Mouse (Mus musculus) lung, embryonic 16.5 days (tissue): ENCODE measurements at regions not wholly inside any gene's neighbourhood (a gene's known extent, or its start where the extent isn't known, plus 50 kb on each side); places are given as distances from the start of the nearest gene placed in this dataset.

ENCODE experiments used
- ATAC-seq: fragments of 200-750 bp; cut with Nextera tagmentation; 2 replicates; pipeline ENCODE4 v1.8.0; 2017; ENCODE audit warnings: low read depth, mild to moderate bottlenecking, moderate library complexity
- H3K27ac ChIP-seq: fragments of 300-500 bp; sonication (generic); 2 replicates; pipeline ENCODE4 v1.5.1; 2014; ENCODE audit warnings: mild to moderate bottlenecking, control low read depth, low read length
- H3K27me3 ChIP-seq: fragments of 300-500 bp; sonication (generic); 2 replicates; pipeline ENCODE4 v1.6.1; 2014; ENCODE audit warnings: low read depth, low read length, mixed read lengths; ENCODE audit not compliant: control insufficient read depth, insufficient read depth
- H3K36me3 ChIP-seq: fragments of 300-500 bp; sonication (generic); 2 replicates; pipeline ENCODE4 v1.6.1; 2014; ENCODE audit warnings: low read length; ENCODE audit not compliant: control insufficient read depth, insufficient read depth
- H3K4me1 ChIP-seq: fragments of 300-500 bp; sonication (generic); replicated peaks from 2 replicates; pipeline ENCODE4 v1.6.1; 2014; ENCODE audit warnings: low read length, mixed read lengths; ENCODE audit not compliant: control insufficient read depth, insufficient read depth
- H3K4me2 ChIP-seq: fragments of 300-500 bp; sonication (generic); 2 replicates; pipeline ENCODE4 v1.6.1; 2014; ENCODE audit warnings: low read depth, low read length, control low read depth
- H3K4me3 ChIP-seq: fragments of 300-500 bp; sonication (generic); 2 replicates; pipeline ENCODE4 v1.5.1; 2014; ENCODE audit warnings: mild to moderate bottlenecking, low read length, control low read depth
- H3K9ac ChIP-seq: fragments of 300-500 bp; sonication (generic); 2 replicates; pipeline ENCODE4 v1.6.1; 2014; ENCODE audit warnings: low read length, control low read depth
- H3K9me3 ChIP-seq: fragments of 300-500 bp; sonication (generic); 2 replicates; pipeline ENCODE4 v1.6.1; 2016; ENCODE audit warnings: low read length; ENCODE audit not compliant: control insufficient read depth
- WGBS: fragments of 180-500 bp; shearing (Covaris S2); extraction: QIAGEN DNeasy Blood & Tissue Kit; methylation state at CpG from one replicate; pipeline ENCODE4 v1.1.7; 2014; 5-methylcytosine and 5-hydroxymethylcytosine counted together

DNA sequence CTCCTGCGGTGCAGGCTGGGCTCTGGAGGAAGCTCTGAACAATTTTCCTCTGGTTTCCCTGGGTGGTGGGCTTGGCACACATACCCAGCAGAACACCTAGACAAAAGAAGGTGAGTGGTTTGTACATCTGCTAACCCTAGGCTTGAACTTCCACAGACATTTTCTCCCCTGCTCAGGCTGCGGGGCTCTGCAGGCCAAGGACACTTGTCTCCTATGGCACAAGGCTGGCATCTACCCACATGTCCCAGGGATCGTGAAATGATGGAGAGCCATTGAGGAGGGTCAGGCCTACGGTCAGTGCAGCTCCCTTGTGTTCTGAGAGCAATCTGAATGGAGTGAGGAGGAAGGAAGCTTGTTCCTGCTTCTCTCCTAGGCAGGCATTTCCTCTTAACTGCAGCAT is 150.4 kb upstream of the Irx1 start:
- Histone ChIP-seq H3K27me3 (no peaks in the 10 kb centered on the region), H3K9me3 (no peaks in the 10 kb centered on the region), H3K9ac (no peak overlapping the region), H3K4me1 (no peaks in the 10 kb centered on the region), H3K36me3 (no peaks in the 10 kb centered on the region), H3K27ac (no peak overlapping the region), H3K4me2 (no peak overlapping the region), H3K4me3 (no peak overlapping the region)
- ATAC-seq = no peak
- WGBS = 83% methylated on average over 4 of the region's 4 CpGs

DNA sequence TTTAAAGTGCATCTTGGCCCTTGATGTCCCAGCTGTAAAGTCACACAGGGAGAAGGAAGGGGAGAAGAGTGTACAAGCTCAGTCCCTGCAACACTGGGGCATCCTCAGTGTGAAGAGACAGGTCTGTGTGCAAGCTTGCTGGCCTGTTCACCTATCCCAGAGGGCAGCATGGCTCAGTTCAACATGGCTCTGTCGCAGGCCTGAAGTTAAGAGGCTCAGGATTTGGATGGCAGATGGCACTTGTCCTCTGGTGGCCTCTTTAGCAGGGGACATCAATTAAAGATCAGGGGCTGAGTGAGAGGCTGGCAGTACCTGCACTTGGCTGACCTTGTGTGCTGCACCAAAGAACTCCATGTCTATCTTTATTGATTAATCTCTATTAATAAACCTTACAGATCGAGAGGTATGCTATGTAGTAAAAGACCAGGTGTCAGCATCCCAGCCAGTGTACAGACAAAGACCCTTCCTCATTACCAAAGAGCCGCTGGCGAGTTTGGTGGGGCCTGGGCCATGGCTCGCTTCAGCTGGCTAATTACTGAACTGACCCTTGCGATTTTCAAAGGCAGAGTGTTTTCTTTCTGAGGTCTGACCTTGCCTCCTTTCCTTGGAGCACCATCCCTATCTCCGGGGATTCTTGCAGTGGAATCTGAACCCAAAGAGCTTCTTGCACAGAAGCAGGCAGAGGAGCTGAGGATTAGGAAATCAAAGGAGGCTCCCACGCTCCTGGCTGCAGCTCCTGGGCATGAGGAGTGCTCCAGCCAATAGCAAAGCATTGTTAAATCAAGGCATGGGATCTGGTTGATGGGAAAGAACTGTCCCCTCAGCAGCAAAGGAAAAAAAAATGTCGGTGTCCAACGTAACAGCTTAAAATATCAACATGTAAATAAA is 151.5 kb upstream of the Irx1 start:
- WGBS = 47% methylated on average over 10 of the region's 10 CpGs

DNA sequence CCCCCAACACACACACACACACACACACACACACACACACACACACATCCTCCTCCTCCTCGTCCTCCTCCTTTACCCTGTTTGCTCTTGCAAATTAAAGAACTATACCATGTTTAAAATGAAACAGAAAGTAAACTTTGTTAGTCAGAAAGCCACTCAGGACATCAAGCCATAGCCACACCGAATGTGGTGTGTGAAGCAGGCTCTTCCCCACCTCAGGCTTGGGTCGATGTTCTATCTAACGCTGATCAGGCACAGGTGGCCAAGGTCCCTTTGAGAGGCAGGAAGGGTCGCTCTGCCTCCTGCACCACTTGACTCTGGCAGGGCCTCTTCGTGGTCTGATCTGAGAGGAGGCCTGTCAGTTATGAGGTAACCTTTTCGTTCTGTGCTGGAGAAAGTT is 156.9 kb upstream of the Irx1 start:
- no peak overlapping the region for H3K9ac ChIP-seq
- H3K9me3 ChIP-seq = no peaks in the 10 kb centered on the region
- peak; percentile 43 for ATAC-seq
- H3K27ac ChIP-seq = no peak overlapping the region
- H3K4me3 ChIP-seq = no peak overlapping the region
- peak overlapping the region; percentile 32 for H3K4me2 ChIP-seq
- 13% methylated on average over 7 of the region's 7 CpGs for WGBS
- peaks cover 3% of the 10 kb centered on the region for H3K4me1 ChIP-seq
- no peaks in the 10 kb centered on the region for H3K27me3 ChIP-seq
- no peaks in the 10 kb centered on the region for H3K36me3 ChIP-seq

More for the DNA sequence above, 151.5 kb upstream of the Irx1 start:
- Histone ChIP-seq H3K9ac (no peak overlapping the region), H3K27me3 (no peaks in the 10 kb centered on the region), H3K27ac (no peak overlapping the region), H3K36me3 (no peaks in the 10 kb centered on the region), H3K4me1 (no peaks in the 10 kb centered on the region), H3K9me3 (no peaks in the 10 kb centered on the region), H3K4me2 (no peak overlapping the region), H3K4me3 (no peak overlapping the region)
- no peak for ATAC-seq

DNA sequence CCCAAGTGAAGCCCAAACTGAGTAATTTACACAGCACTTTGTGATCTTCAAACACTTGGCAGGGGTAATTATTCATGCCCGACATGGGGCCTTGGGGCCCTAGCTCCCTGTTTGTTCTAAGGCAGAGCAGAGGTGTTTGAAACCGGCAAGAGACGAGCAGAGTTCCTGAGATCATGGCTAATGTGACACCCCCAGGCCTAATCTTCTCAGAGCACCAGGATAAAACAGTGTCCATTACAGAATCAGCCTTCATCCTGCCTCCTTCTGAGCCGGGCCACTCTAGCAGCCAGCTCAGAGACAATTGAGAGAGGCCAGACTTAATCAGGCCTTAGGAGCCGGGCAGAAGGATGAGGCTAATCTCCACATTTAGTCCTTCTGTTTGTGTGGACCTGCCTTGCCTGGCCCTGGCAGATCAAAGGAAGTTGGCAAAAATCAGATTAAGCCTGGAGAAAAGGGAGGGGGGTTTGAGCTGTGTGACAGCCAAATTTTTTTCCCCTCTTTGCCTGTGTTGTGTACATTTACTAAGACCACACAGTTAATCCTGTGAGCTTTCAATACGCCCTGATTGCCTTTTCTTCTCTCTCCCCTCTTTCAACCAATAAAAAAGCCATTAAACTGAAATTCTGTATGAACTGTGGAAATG is 157.5 kb upstream of the Irx1 start:
- Histone ChIP-seq H3K36me3 (no peaks in the 10 kb centered on the region), H3K9me3 (no peaks in the 10 kb centered on the region), H3K4me2 (no peak overlapping the region), H3K27ac (no peak overlapping the region), H3K4me1 (peaks cover 3% of the 10 kb centered on the region), H3K9ac (no peak overlapping the region), H3K4me3 (no peak overlapping the region), H3K27me3 (no peaks in the 10 kb centered on the region)
- 16% methylated on average over 6 of the region's 6 CpGs for WGBS
- no peak for ATAC-seq

DNA sequence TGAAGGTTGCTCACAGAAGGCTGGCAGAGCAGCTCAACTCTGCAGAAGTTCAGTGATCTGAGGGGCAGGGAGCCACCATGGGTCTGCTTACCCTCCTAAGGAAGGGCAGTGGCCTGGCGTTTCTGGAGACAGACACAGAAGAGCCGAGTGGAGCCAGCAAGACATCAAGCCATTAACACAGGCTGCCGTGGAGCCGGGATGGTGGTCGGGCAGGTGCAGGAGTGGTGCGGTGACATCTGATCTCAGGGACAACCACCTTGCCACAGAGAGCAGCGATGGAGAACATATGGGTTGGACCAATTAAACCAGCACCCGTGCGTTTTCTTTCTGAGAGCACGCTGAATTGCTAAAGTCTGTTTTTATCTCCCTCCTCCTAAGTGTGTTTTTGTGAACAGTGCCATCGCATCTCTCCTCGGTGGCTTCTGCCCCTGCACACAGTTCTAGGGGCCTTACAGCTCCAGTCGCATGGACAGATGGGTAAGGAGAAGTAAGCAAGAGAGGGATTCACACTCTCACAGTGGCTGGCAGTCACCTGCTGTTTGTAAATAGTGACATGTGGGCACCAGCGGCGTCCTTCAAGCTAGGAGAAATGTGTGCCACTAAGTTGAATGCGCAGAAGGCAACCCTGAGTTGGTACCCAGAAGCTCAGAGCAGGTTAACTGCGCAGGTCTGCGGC is 158.2 kb upstream of the Irx1 start:
- Histone ChIP-seq H3K27me3 (no peaks in the 10 kb centered on the region), H3K4me3 (no peak overlapping the region), H3K9me3 (no peaks in the 10 kb centered on the region), H3K9ac (no peak overlapping the region), H3K36me3 (no peaks in the 10 kb centered on the region), H3K4me1 (peaks cover 3% of the 10 kb centered on the region), H3K4me2 (no peak overlapping the region), H3K27ac (no peak overlapping the region)
- ATAC-seq = no peak
- WGBS = 54% methylated on average over 18 of the region's 18 CpGs

DNA sequence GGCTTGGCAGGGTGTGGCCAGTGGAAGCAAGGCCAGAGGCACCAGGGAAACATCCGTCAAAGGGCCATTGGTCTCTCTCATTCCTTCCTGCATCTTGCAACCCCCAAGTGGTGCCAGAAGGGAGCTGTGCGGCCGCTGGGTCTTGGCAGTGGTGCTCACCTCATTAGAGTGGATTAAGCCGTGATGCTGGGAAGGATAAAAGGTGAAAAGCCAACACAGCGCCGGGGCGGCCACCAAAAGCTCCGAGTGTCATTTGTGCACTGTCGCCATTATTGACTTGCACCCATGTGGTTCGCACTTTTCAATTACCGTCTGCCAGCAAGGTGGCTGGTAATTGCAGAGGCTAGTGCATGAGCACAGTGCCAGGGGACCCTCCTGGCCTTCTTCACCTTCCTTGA is 158.7 kb upstream of the Irx1 start:
- Histone ChIP-seq H3K9ac (no peak overlapping the region), H3K27ac (no peak overlapping the region), H3K4me2 (no peak overlapping the region), H3K4me3 (no peak overlapping the region), H3K27me3 (no peaks in the 10 kb centered on the region), H3K9me3 (no peaks in the 10 kb centered on the region), H3K36me3 (no peaks in the 10 kb centered on the region), H3K4me1 (peaks cover 3% of the 10 kb centered on the region)
- ATAC-seq = no peak
- WGBS = 49% methylated on average over 11 of the region's 11 CpGs

DNA sequence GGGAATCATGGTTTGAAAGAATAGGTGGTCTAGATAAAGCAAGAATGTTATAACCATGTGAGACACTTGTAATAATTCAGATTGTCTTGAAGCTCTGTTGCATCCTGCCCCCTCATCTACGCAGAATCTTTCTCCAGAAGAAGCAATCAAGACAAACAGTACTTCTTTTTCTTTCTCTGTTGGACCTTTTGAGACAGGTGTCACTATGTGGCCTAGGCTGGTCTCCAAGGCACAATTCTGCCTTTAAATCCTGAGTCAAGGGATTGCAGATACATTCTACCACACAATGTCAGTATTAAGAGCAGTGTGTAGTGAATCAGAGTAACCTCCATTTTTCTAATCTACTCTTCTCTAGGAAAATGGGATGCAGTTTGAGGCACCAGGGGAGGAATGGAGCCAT is 164.8 kb upstream of the Irx1 start:
- no peak for ATAC-seq
- no peaks in the 10 kb centered on the region for H3K9me3 ChIP-seq
- H3K4me1 ChIP-seq = no peaks in the 10 kb centered on the region
- WGBS = 89% methylated on average over 1 of the region's 1 CpGs
- no peak overlapping the region for H3K4me3 ChIP-seq
- H3K4me2 ChIP-seq = no peak overlapping the region
- H3K27ac ChIP-seq = no peak overlapping the region
- no peak overlapping the region for H3K9ac ChIP-seq
- no peaks in the 10 kb centered on the region for H3K27me3 ChIP-seq
- no peaks in the 10 kb centered on the region for H3K36me3 ChIP-seq

DNA sequence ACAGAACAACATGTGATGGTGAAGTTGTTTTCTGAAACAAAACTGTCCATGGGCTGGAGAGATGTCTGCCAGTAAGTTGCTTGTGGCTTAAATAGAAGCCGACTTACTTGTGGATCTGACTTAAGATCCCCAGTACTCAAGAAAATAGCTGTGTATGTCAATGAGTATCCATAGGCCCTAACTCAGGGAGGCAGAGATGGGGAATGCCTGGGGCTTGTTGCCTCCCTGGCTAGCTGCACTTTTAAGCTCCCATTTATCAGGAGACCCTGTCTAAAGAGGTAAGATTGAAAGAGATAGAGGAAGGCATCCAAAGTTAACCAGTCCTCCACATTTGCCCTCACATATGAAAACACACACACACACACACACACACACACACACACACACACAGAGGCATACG is 167.8 kb upstream of the Irx1 start:
- WGBS = 73% methylated on average over 2 of the region's 2 CpGs
- ATAC-seq = no peak
- H3K36me3 ChIP-seq = no peaks in the 10 kb centered on the region

DNA sequence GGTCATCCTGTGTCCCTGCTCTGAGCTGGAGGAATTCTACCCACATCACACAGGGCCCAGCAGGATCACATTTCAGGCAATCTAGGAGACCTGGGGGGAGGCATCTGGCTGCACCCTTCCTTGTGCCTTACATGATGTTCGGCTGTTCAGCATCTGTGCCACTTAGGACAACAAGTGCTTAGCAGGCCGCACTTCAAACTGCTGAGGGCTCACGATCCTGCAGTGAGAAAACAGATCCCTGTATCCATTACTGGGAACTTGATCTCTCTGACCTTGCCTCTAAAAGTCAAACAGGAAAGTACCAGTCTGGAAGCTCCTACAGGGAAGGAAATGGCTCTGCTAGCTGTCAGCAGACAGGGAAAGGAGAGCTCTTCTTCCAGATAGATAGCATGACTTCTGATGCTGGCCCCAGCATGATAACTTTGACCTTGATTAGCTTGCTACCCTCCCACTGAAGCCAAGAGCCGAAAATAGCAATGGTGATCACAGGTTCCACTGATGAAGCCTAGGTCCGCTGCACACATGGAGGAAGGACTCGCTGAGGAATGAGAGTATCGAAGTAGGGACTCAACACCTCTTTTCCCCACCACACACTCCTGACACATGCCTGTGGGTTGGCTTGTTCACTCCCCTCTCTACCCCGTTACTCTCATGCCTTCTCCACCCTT is 170.7 kb upstream of the Irx1 start:
- no peaks in the 10 kb centered on the region for H3K4me1 ChIP-seq
- no peak overlapping the region for H3K27ac ChIP-seq
- no peak for ATAC-seq
- no peak overlapping the region for H3K4me3 ChIP-seq
- H3K4me2 ChIP-seq = no peak overlapping the region
- no peak overlapping the region for H3K9ac ChIP-seq
- no peaks in the 10 kb centered on the region for H3K9me3 ChIP-seq
- 52% methylated on average over 8 of the region's 8 CpGs for WGBS
- H3K27me3 ChIP-seq = no peaks in the 10 kb centered on the region
- H3K36me3 ChIP-seq = no peaks in the 10 kb centered on the region

More for the DNA sequence above, 167.8 kb upstream of the Irx1 start:
- Histone ChIP-seq H3K27me3 (no peaks in the 10 kb centered on the region), H3K9ac (no peak overlapping the region), H3K4me3 (no peak overlapping the region), H3K9me3 (no peaks in the 10 kb centered on the region), H3K4me2 (no peak overlapping the region), H3K27ac (no peak overlapping the region), H3K4me1 (no peaks in the 10 kb centered on the region)
